Mouse (Mus musculus) thymus, postnatal 25 days (tissue): ENCODE results near the gene Zfp292.
"Not testable (repeated sequence)": the region's sequence is repeated elsewhere in the genome, so short reads cannot be mapped to it uniquely, and the experiment has no call there.

Source experiments
- DNase-seq: peaks from one replicate; pipeline ENCODE4 v3.0.0; 2022

Gene Zfp292

GRCm38 (mm10) chr4:34882818-34883217, at the start of gene Zfp292:
Gene Zfp292 (minus strand): TSS chr4:34882960.
- DNase-seq = peak; percentile 92

- DNase-seq = not testable (repeated sequence)
Measured at GRCm38 (mm10) chr4:34928386-34928785, 45.6 kb upstream of the Zfp292 start.

- peak; percentile 44 for DNase-seq
Measured at GRCm38 (mm10) chr4:34922177-34922870, 39.6 kb upstream of the Zfp292 start.

- DNase-seq = no peak
Measured at GRCm38 (mm10) chr4:34917400-34917799, 34.6 kb upstream of the Zfp292 start.

- no peak for DNase-seq
Measured at GRCm38 (mm10) chr4:34912171-34912570, 29.4 kb upstream of the Zfp292 start.

GRCm38 (mm10) chr4:34911401-34911800, 28.6 kb upstream of the Zfp292 start:
- DNase-seq = no peak

- no peak for DNase-seq
Measured at GRCm38 (mm10) chr4:34908127-34908526, 25.4 kb upstream of the Zfp292 start.

GRCm38 (mm10) chr4:34907026-34907425, 24.3 kb upstream of the Zfp292 start:
- no peak for DNase-seq

GRCm38 (mm10) chr4:34906151-34906550, 23.4 kb upstream of the Zfp292 start:
- DNase-seq = no peak

GRCm38 (mm10) chr4:34905396-34905795, 22.6 kb upstream of the Zfp292 start:
- peak; percentile 58 for DNase-seq

GRCm38 (mm10) chr4:34901582-34901981, 18.8 kb upstream of the Zfp292 start:
- DNase-seq = not testable (repeated sequence)

- no peak for DNase-seq
Measured at GRCm38 (mm10) chr4:34901166-34901565, 18.4 kb upstream of the Zfp292 start.

GRCm38 (mm10) chr4:34900155-34900554, 17.4 kb upstream of the Zfp292 start:
- DNase-seq = no peak

GRCm38 (mm10) chr4:34899322-34899721, 16.6 kb upstream of the Zfp292 start:
- no peak for DNase-seq

GRCm38 (mm10) chr4:34898497-34898896, 15.7 kb upstream of the Zfp292 start:
- no peak for DNase-seq

GRCm38 (mm10) chr4:34893479-34893878, 10.7 kb upstream of the Zfp292 start, which contains the start of gene Cga:
Gene Cga (plus strand): TSS chr4:34893779.
- DNase-seq = no peak

GRCm38 (mm10) chr4:34889812-34890185, 7.0 kb upstream of the Zfp292 start:
- DNase-seq = peak; percentile 26

- DNase-seq = peak; percentile 25
Measured at GRCm38 (mm10) chr4:34889101-34889811, 6.5 kb upstream of the Zfp292 start.

GRCm38 (mm10) chr4:34887295-34887694, 4.5 kb upstream of the Zfp292 start:
- DNase-seq = no peak

- DNase-seq = peak; percentile 85
Measured at GRCm38 (mm10) chr4:34886490-34887111, 3.8 kb upstream of the Zfp292 start.

GRCm38 (mm10) chr4:34885631-34886351, 3.0 kb upstream of the Zfp292 start:
- DNase-seq = no peak

GRCm38 (mm10) chr4:34883366-34884029, 738 bp upstream of the Zfp292 start:
- DNase-seq = no peak
